ENCODE assay signal across 13 mouse cellular contexts in genomic region chr2:148133811-148134210, GRCm38 (mm10).
"Had no signal": no experiment of that assay in that cellular context is flagged by ENCODE, and none has a peak within 500 bp of the region (broad histone marks: within the 10 kb centered on the region; RNA-seq: fewer than 3 reads in every experiment).

No protein-coding gene starts in this region.

- H3K9ac ChIP-seq: limb, embryonic 13.5 days; liver, embryonic 14.5 days; midbrain, embryonic 12.5 days; neural tube, embryonic 13.5 days had no signal

- H3K4me1 ChIP-seq: limb, embryonic 13.5 days; midbrain, embryonic 12.5 days; neural tube, embryonic 13.5 days had no signal

- H3K27me3 ChIP-seq: limb, embryonic 13.5 days; midbrain, embryonic 12.5 days; neural tube, embryonic 13.5 days had no signal

- H3K9me3 ChIP-seq: limb, embryonic 13.5 days; midbrain, embryonic 12.5 days; neural tube, embryonic 13.5 days had no signal

- ATAC-seq: intestine, embryonic 16.5 days; midbrain, embryonic 16.5 days had no signal

- H3K4me2 ChIP-seq: limb, embryonic 13.5 days; midbrain, embryonic 12.5 days; neural tube, embryonic 13.5 days had no signal

- DNase-seq: left cerebral cortex, postnatal 4 days; lung, adult 18-20 months; retina, postnatal 1 day; right cerebral cortex, postnatal 4 days; spleen, adult 18-20 months; thymus, adult 2 months; thymus, postnatal 25 days had no signal

- H3K36me3 ChIP-seq: limb, embryonic 13.5 days; midbrain, embryonic 12.5 days; neural tube, embryonic 13.5 days had no signal

- H3K4me3 ChIP-seq: limb, embryonic 13.5 days; midbrain, embryonic 12.5 days; neural tube, embryonic 13.5 days had no signal

- H3K27ac ChIP-seq: limb, embryonic 13.5 days; liver, embryonic 14.5 days; midbrain, embryonic 12.5 days; neural tube, embryonic 13.5 days had no signal
